Mouse (Mus musculus) heart, adult 2 months (tissue): ENCODE results near the gene Otub1. TPM values are rescaled to one million over a fixed set of nuclear protein-coding genes. Genes with fewer than 3 reads are reported as not detected.

Source experiments
- DNase-seq, 2 experiments: peaks; one replicate each; pipeline ENCODE4 v3.0.0; 2021
- H3K27ac ChIP-seq: fragments of 200-600 bp; 2 replicates; pipeline ENCODE4 v1.8.1; 2022
- H3K27me3 ChIP-seq: fragments of 200-500 bp; 2 replicates; pipeline ENCODE4 v1.6.1; 2012; ENCODE audit warnings: mild to moderate bottlenecking, low read length, inconsistent platforms, mixed read lengths; ENCODE audit not compliant: control insufficient read depth, insufficient read depth
- H3K36me3 ChIP-seq: fragments of 200-500 bp; 2 replicates; pipeline ENCODE4 v1.6.1; 2012; ENCODE audit warnings: low read length, inconsistent platforms; ENCODE audit not compliant: control insufficient read depth, insufficient read depth
- H3K4me1 ChIP-seq: fragments of 200-500 bp; 2 replicates; pipeline ENCODE4 v1.6.1; 2011; ENCODE audit warnings: low read length; ENCODE audit not compliant: control insufficient read depth, insufficient read depth
- H3K4me3 ChIP-seq: fragments of 200-600 bp; 2 replicates; pipeline ENCODE4 v1.8.1; 2022
- H3K79me2 ChIP-seq: fragments of 200-500 bp; replicated peaks from 2 replicates; pipeline ENCODE4 v1.6.1; 2012; ENCODE audit warnings: mild to moderate bottlenecking, inconsistent platforms, low read length, moderate library complexity, mixed read lengths; ENCODE audit not compliant: control insufficient read depth, insufficient read depth
- H3K9ac ChIP-seq: fragments of 200-500 bp; 2 replicates; pipeline ENCODE4 v1.6.1; 2012; ENCODE audit warnings: low read depth, mild to moderate bottlenecking, control low read depth, inconsistent platforms, low read length, mixed read lengths
- CTCF ChIP-seq: fragments of 200-600 bp; IDR thresholded peaks from 2 replicates; pipeline ENCODE4 v1.8.1; 2022; ENCODE audit warnings: antibody characterized with exemption, mild to moderate bottlenecking, moderate library complexity
- EP300 ChIP-seq: fragments of 200-500 bp; IDR thresholded peaks from 2 replicates; pipeline ENCODE4 v1.6.1; 2011; ENCODE audit warnings: low read depth, low read length, control low read depth; ENCODE audit not compliant: insufficient read depth
- POLR2A ChIP-seq: fragments of 200-500 bp; IDR thresholded peaks from 2 replicates; pipeline ENCODE4 v1.6.1; 2011; ENCODE audit warnings: mild to moderate bottlenecking, low read depth, low read length, control low read depth; ENCODE audit not compliant: insufficient read depth
- WGBS: fragments of 180-500 bp; shearing (Covaris S2); methylation state at CpG from one replicate; pipeline ENCODE4 v1.1.7; 2018; 5-methylcytosine and 5-hydroxymethylcytosine counted together
- intact Hi-C: fragments of 180-260 bp; cut with DNase I; formaldehyde crosslinking; loops from one replicate; pipeline ENCODE4 v1.15.1; 2025
- polyA plus RNA-seq: library from polyadenylated mRNA; depleted of rRNA; stranded (reverse); fragments of >200 nt; gene quantifications from 2 replicates; pipeline ENCODE4 v1.2.3, GENCODE M21; 2012
- total RNA-seq, 2 experiments: library from RNA; stranded (reverse); gene quantifications; 2 replicates each; pipeline ENCODE4 v1.2.3; 2021

Gene Otub1
- total and polyA plus RNA-seq, 3 experiments: 62.1 to 73.3 (median 70.9) TPM

- Histone ChIP-seq H3K36me3 (no peaks in the 10 kb centered on the region), H3K27me3 (no peaks in the 10 kb centered on the region), H3K79me2 (no peaks in the 10 kb centered on the region), H3K4me1 (no peaks in the 10 kb centered on the region), H3K9ac (no peak overlapping the region), H3K27ac (no peak overlapping the region), H3K4me3 (no peak overlapping the region)
- intact Hi-C loops: no loop called here
- DNase-seq: no peak
- WGBS: 94% methylated on average over 3 of the region's 3 CpGs
- no peak for TF ChIP-seq POLR2A
- TF ChIP-seq EP300: no peak
- TF ChIP-seq CTCF: no peak
Measured at GRCm38 (mm10) chr19:7224253-7224652, 18.1 kb upstream of the Otub1 start.

- TF ChIP-seq CTCF (peak; percentile 43), EP300 (0 out of 2 replicates have a peak, but pooled peaks have one; percentile 18), POLR2A (no peak)
- Histone ChIP-seq H3K4me1 (no peaks in the 10 kb centered on the region), H3K79me2 (no peaks in the 10 kb centered on the region), H3K36me3 (no peaks in the 10 kb centered on the region), H3K4me3 (no peak overlapping the region), H3K27ac (no peak overlapping the region; the same call in 1 of the 2 replicates), H3K27me3 (no peaks in the 10 kb centered on the region), H3K9ac (no peak overlapping the region)
- DNase-seq: peak in 1 of 2 experiments; percentile 38
- intact Hi-C loops: no loop called here
Measured at GRCm38 (mm10) chr19:7223488-7223887, 17.4 kb upstream of the Otub1 start.

- 86% methylated on average over 6 of the region's 6 CpGs for WGBS
- TF ChIP-seq CTCF: no peak
- DNase-seq: no peak
- Histone ChIP-seq H3K4me3 (no peak overlapping the region), H3K9ac (no peak overlapping the region), H3K27ac (no peak overlapping the region), H3K79me2 (no peaks in the 10 kb centered on the region), H3K27me3 (no peaks in the 10 kb centered on the region), H3K4me1 (no peaks in the 10 kb centered on the region), H3K36me3 (no peaks in the 10 kb centered on the region)
- intact Hi-C loops: no loop called here
Measured at GRCm38 (mm10) chr19:7222196-7222595, 16.1 kb upstream of the Otub1 start.

- Histone ChIP-seq H3K4me1 (peaks cover 13% of the 10 kb centered on the region), H3K9ac (no peak overlapping the region), H3K36me3 (peaks cover 11% of the 10 kb centered on the region), H3K27ac (no peak overlapping the region), H3K27me3 (no peaks in the 10 kb centered on the region), H3K4me3 (no peak overlapping the region), H3K79me2 (no peaks in the 10 kb centered on the region)
- intact Hi-C loops: loop anchor here (5.0 kb wide), 1 partner anchor 124 kb away; the partner anchor contains the start of gene Mark2
- WGBS: 94% methylated on average over 5 of the region's 5 CpGs
- no peak for DNase-seq
- no peak for TF ChIP-seq POLR2A
- TF ChIP-seq CTCF: no peak
- no peak for TF ChIP-seq EP300
Measured at GRCm38 (mm10) chr19:7218753-7219152, 12.6 kb upstream of the Otub1 start.

- TF ChIP-seq CTCF: no peak
- TF ChIP-seq EP300: no peak
- no peak for TF ChIP-seq POLR2A
- intact Hi-C loops: loop anchor here (2.0 to 5.0 kb wide), 2 partner anchors 23 to 124 kb away; partner anchors contain the start of genes Mark2 and Naa40
- Histone ChIP-seq H3K27ac (no peak overlapping the region), H3K27me3 (no peaks in the 10 kb centered on the region), H3K79me2 (no peaks in the 10 kb centered on the region; the same call in 1 of the 2 replicates), H3K4me3 (no peak overlapping the region), H3K36me3 (peaks cover 11% of the 10 kb centered on the region), H3K4me1 (peaks cover 13% of the 10 kb centered on the region), H3K9ac (no peak overlapping the region)
- no peak for DNase-seq
- 7% methylated on average over 6 of the region's 6 CpGs for WGBS
Measured at GRCm38 (mm10) chr19:7217926-7218267, 11.8 kb upstream of the Otub1 start.

- no peaks in the 10 kb centered on the region; the same call in 1 of the 2 replicates for H3K79me2 ChIP-seq
- peaks cover 11% of the 10 kb centered on the region for H3K36me3 ChIP-seq
- peaks cover 13% of the 10 kb centered on the region for H3K4me1 ChIP-seq
- H3K9ac ChIP-seq: peak within 1 kb of the TSS; percentile 98
- DNase-seq: peak; percentile 94 to 97
- H3K4me3 ChIP-seq: peak within 1 kb of the TSS; percentile 81
- H3K27ac ChIP-seq: peak within 1 kb of the TSS; percentile 98
- H3K27me3 ChIP-seq: no peaks in the 10 kb centered on the region
- peak; percentile 90 for TF ChIP-seq POLR2A
- TF ChIP-seq CTCF: 0 out of 2 replicates have a peak, but pooled peaks have one; percentile 8
- peak; percentile 73 for TF ChIP-seq EP300
- intact Hi-C loops: loop anchor here (2.0 to 5.0 kb wide), 2 partner anchors 23 to 125 kb away; partner anchors contain the start of genes Mark2 and Naa40
- WGBS: under 1% methylated on average over 50 of the region's 50 CpGs
Measured at GRCm38 (mm10) chr19:7217162-7217925, 11.2 kb upstream of the Otub1 start, which contains the start of gene Cox8a. Cox8a (minus strand) TSS chr19:7217616.
